Mouse (Mus musculus): Measurements from ENCODE around the gene Sfswap. TPM values are rescaled to one million over a fixed set of nuclear protein-coding genes. Genes with fewer than 3 reads are reported as not detected.

Sfswap gene
- total and polyA plus RNA-seq, 3 experiments: 38.5 to 74.7 TPM; not detected in 1

- H3K36me3 ChIP-seq (ENCODE audit: control insufficient read depth in 1 of 2, insufficient read depth in 2 of 2, low read length in 2 of 2): no peaks in the 10 kb centered on the region
- no peaks in the 10 kb centered on the region for H3K4me1 ChIP-seq (ENCODE audit: control insufficient read depth in 1 of 2, insufficient read depth in 2 of 2, low read length in 2 of 2)
- no peaks in the 10 kb centered on the region for H3K79me2 ChIP-seq (ENCODE audit: control insufficient read depth, insufficient read depth, low read length, poor library complexity)
- DNase-seq (ENCODE audit: low read depth, low spot score): no peak
- no peak overlapping the region for H3K9ac ChIP-seq (ENCODE audit: control insufficient read depth, low read depth, low read length, poor library complexity, severe bottlenecking)
- no peak overlapping the region for H3K27ac ChIP-seq (ENCODE audit: control insufficient read depth, low read depth, low read length)
- H3K27me3 ChIP-seq (ENCODE audit: control insufficient read depth in 1 of 2, insufficient read depth in 2 of 2, low read length in 2 of 2): no peaks in the 10 kb centered on the region
- no peak for TF ChIP-seq SMC3 (IDR thresholded peaks at IDR 0.05; ENCODE audit: low read depth, low read length)
- TF ChIP-seq POLR2AphosphoS5 (IDR thresholded peaks at IDR 0.05; ENCODE audit: borderline replicate concordance, low read depth, low read length): no peak
- no peak for TF ChIP-seq CTCF (IDR thresholded peaks at IDR 0.05 in 2 of 3, conservative IDR thresholded peaks at IDR 0.05 in 1 of 3; ENCODE audit: control insufficient read depth in 1 of 3, insufficient read depth in 1 of 3, low read depth in 2 of 3, low read length in 3 of 3, poor library complexity in 1 of 3, severe bottlenecking in 1 of 3)
- TF ChIP-seq GABPA (IDR thresholded peaks at IDR 0.05; ENCODE audit: low read depth, low read length): no peak
- TF ChIP-seq SIN3A (IDR thresholded peaks at IDR 0.05; ENCODE audit: low read length): no peak
- TF ChIP-seq RAD21 (IDR thresholded peaks at IDR 0.05; ENCODE audit: low read depth, low read length): no peak
- no peak for TF ChIP-seq USF1 (IDR thresholded peaks at IDR 0.05; ENCODE audit: low read depth, low read length)
- TF ChIP-seq ETS1 (IDR thresholded peaks at IDR 0.05; ENCODE audit: low read depth, low read length): no peak
- no peak for TF ChIP-seq ELF1 (IDR thresholded peaks at IDR 0.05; ENCODE audit: low read depth, low read length)
- no peak for TF ChIP-seq JUND (IDR thresholded peaks at IDR 0.05; ENCODE audit: low read depth, low read length)
- H3K4me3 ChIP-seq (ENCODE audit: control insufficient read depth in 1 of 2, insufficient read depth in 1 of 2, low read depth in 2 of 2, low read length in 2 of 2): no peak overlapping the region
- H3K9me3 ChIP-seq (replicated peaks; ENCODE audit: insufficient read depth, low read length): no peaks in the 10 kb centered on the region
These were observed 11.1 kb upstream of the Sfswap start for GRCm38 (mm10) chr5:129489879-129490278.

- Histone ChIP-seq H3K79me2 (ENCODE audit: control insufficient read depth, insufficient read depth, low read length, poor library complexity) (peaks cover 28% of the 10 kb centered on the region), H3K36me3 (ENCODE audit: control insufficient read depth in 1 of 2, insufficient read depth in 2 of 2, low read length in 2 of 2) (peaks cover 18 to 19% of the 10 kb centered on the region in 2 experiments), H3K27me3 (ENCODE audit: control insufficient read depth in 1 of 2, insufficient read depth in 2 of 2, low read length in 2 of 2) (0 out of 4 replicates have a peak, but pooled peaks cover 0 to 3% of the 10 kb centered on the region in 2 experiments), H3K27ac (ENCODE audit: control insufficient read depth, low read depth, low read length) (no peak overlapping the region), H3K4me1 (ENCODE audit: control insufficient read depth in 1 of 2, insufficient read depth in 2 of 2, low read length in 2 of 2) (peaks cover 6 to 14% of the 10 kb centered on the region in 2 experiments; a peak in 3 of 4 replicates), H3K4me3 (ENCODE audit: control insufficient read depth in 1 of 2, insufficient read depth in 1 of 2, low read depth in 2 of 2, low read length in 2 of 2) (peak overlapping the region; percentile 86 to 99), H3K9me3 (replicated peaks; ENCODE audit: insufficient read depth, low read length) (no peaks in the 10 kb centered on the region), H3K9ac (ENCODE audit: control insufficient read depth, low read depth, low read length, poor library complexity, severe bottlenecking) (peak overlapping the region; percentile 94)
- DNase-seq (ENCODE audit: low read depth, low spot score): peak; percentile 25
- TF ChIP-seq ZKSCAN1 (IDR thresholded peaks at IDR 0.05; ENCODE audit: low read depth, low read length) (no peak), SMC3 (IDR thresholded peaks at IDR 0.05; ENCODE audit: low read depth, low read length) (no peak), POLR2AphosphoS5 (IDR thresholded peaks at IDR 0.05; ENCODE audit: borderline replicate concordance, low read depth, low read length) (no peak), NRF1 (IDR thresholded peaks at IDR 0.05; ENCODE audit: insufficient read depth, low read depth, low read length, poor library complexity, severe bottlenecking) (no peak), MAX (IDR thresholded peaks at IDR 0.05; ENCODE audit: low read length) (no peak), RAD21 (IDR thresholded peaks at IDR 0.05; ENCODE audit: low read depth, low read length) (no peak), USF1 (IDR thresholded peaks at IDR 0.05; ENCODE audit: low read depth, low read length) (no peak), POLR2A (IDR thresholded peaks at IDR 0.05; ENCODE audit: control insufficient read depth in 1 of 2, insufficient read depth in 1 of 2, low read depth in 1 of 2, low read length in 2 of 2, poor library complexity in 1 of 2) (no peak), ETS1 (IDR thresholded peaks at IDR 0.05; ENCODE audit: low read depth, low read length) (no peak), EP300 (IDR thresholded peaks at IDR 0.05; ENCODE audit: low read depth in 1 of 2, low read length in 2 of 2) (no peak), RCOR1 (IDR thresholded peaks at IDR 0.05; ENCODE audit: low read depth, low read length) (no peak), MYC (IDR thresholded peaks at IDR 0.05; ENCODE audit: low read depth, low read length) (no peak), BHLHE40 (IDR thresholded peaks at IDR 0.05; ENCODE audit: borderline replicate concordance, low read depth, low read length) (no peak), SIN3A (IDR thresholded peaks at IDR 0.05; ENCODE audit: low read length) (no peak), CHD1 (IDR thresholded peaks at IDR 0.05; ENCODE audit: low read depth, low read length) (no peak), TAL1 (IDR thresholded peaks at IDR 0.05; ENCODE audit: low read length) (no peak), MEF2A (IDR thresholded peaks at IDR 0.05; ENCODE audit: extremely low read depth, insufficient replicate concordance, low read depth, low read length, poor library complexity, severe bottlenecking) (no peak)
These were observed 650 bp downstream of the Sfswap start for GRCm38 (mm10) chr5:129501671-129502070.
